Mouse (Mus musculus) embryonic fibroblast, embryonic 13.5 days (primary cell): ENCODE results near the gene Aif1. TPM values are rescaled to one million over a fixed set of nuclear protein-coding genes. Genes with fewer than 3 reads are reported as not detected.

Experiments used
- H3K27ac ChIP-seq: 2 replicates; pipeline ENCODE4 v1.5.1; 2012; ENCODE audit warnings: low read length, control low read depth, inconsistent platforms; ENCODE audit not compliant: insufficient read depth
- H3K4me1 ChIP-seq: 2 replicates; pipeline ENCODE4 v1.6.1; 2011; ENCODE audit warnings: low read length; ENCODE audit not compliant: control insufficient read depth, insufficient read depth
- H3K4me3 ChIP-seq: 2 replicates; pipeline ENCODE4 v1.5.1; 2011; ENCODE audit warnings: mild to moderate bottlenecking, control low read depth, low read length; ENCODE audit not compliant: insufficient read depth
- CTCF ChIP-seq: IDR thresholded peaks from 2 replicates; pipeline ENCODE4 v1.5.1; 2011; ENCODE audit warnings: mild to moderate bottlenecking, control low read depth, low read length, moderate library complexity, borderline replicate concordance; ENCODE audit not compliant: insufficient read depth
- POLR2A ChIP-seq: IDR thresholded peaks from 2 replicates; pipeline ENCODE4 v1.6.1; 2011; ENCODE audit warnings: low read depth, mild to moderate bottlenecking, control low read depth, low read length, moderate library complexity
- polyA plus RNA-seq: library from polyadenylated mRNA; stranded (reverse); fragments of >200 nt; gene quantifications from 2 replicates; pipeline ENCODE4 v1.2.4, GENCODE M21; 2011; ENCODE audit warnings: low read depth; ENCODE audit not compliant: missing spikeins, insufficient read length

The Aif1 gene
- polyA plus RNA-seq, 1 experiment, result not detected

DNA sequence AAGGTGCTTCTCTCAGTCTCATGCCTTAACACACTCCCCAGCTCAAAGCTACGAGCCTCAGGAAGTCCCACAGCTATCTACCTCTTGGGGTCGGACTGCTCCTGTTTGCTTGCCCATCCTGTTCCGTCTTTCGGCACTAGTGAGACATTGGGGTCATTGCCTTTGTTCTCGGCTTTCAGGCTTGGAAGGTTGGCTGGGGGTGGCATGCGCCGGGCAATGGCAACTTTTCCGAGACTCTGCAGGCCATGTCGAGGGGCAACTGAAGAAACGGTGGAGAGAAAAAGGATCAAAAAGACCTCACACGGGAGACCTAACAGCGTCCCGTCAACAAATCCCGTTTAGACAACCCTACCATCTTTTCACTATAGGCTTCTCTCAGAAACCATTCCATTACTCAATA, 13.7 kb downstream of the Aif1 start:
- H3K4me1 ChIP-seq, result no peaks in the 10 kb centered on the region
- peak overlapping the region; percentile 100 for H3K4me3 ChIP-seq
- TF ChIP-seq POLR2A, result no peak
- no peak for TF ChIP-seq CTCF
- H3K27ac ChIP-seq, result no peak overlapping the region

GRCm38 (mm10) chr17:35161421-35161820, 14.4 kb downstream of the Aif1 start:
- TF ChIP-seq POLR2A (no peak), CTCF (no peak)
- H3K4me3 ChIP-seq, result no peak overlapping the region
- H3K4me1 ChIP-seq, result no peaks in the 10 kb centered on the region
- no peak overlapping the region for H3K27ac ChIP-seq

GRCm38 (mm10) chr17:35159638-35160037, 16.2 kb downstream of the Aif1 start:
- no peaks in the 10 kb centered on the region for H3K4me1 ChIP-seq
- no peak overlapping the region for H3K4me3 ChIP-seq
- TF ChIP-seq CTCF (no peak), POLR2A (no peak)
- no peak overlapping the region for H3K27ac ChIP-seq

DNA sequence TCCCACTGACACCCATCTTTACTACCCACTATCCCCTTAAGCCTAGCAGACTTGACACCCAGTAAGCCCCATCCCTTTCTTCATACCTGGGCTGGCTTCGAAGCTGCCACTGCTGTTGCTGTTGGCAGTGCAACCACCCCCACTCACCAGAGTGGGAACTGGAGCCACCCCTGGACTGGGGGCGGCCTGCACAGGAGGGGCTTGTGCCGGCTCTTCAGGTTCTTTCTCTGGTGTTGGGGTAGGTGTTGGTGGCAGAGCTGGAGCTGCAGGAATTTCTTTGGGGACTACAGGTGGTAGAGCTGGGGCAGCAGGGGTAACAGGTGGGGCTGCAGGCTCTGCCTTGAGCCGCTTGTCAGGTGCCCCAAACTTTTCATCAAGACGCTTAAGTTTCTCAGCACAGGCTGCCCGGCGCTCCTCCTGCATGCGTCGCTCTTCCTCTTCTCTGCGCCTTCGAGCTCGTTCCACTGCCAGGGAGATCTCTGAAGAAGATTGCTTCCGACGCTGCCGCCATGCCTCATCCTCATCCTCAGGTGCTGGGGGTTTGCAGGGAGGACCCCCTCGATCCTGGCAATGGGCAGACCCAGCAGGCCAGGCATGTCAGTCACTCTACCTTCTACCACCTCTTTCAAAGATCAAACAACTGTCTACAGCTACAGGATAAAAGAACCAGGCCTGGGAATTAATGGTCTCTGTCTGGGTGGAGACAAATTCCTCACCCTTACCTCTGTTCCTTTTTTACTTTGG, 16.8 kb downstream of the Aif1 start:
- Histone ChIP-seq H3K4me3 (no peak overlapping the region), H3K27ac (no peak overlapping the region), H3K4me1 (no peaks in the 10 kb centered on the region; the same call in 1 of the 2 replicates)
- no peak for TF ChIP-seq CTCF
- TF ChIP-seq POLR2A, result no peak

DNA sequence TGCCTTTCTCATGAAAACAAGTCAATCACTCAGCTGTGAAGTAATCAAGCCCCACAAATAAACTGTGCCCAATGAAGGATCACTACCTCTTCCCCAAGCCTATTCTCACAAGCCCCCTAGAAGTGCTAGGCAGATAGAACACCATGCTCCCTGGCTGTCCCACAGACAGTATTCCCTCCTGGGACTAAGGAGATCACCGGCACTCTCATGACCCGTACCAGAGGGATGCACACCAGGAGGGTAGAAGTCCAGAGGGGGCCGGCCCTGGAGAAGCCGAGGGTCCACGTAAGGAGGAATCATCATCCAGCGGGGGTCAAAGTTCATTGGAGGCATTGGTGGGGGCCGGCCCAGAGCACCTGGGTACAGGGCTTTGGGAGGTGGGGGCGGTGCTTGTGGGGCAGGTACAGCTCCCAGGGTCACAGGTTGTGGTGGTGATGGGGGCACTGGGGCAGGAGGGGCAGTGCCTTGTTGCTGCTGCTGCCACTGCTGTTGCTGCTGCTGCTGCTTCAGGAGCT, 18.1 kb downstream of the Aif1 start:
- no peaks in the 10 kb centered on the region; the same call in 1 of the 2 replicates for H3K4me1 ChIP-seq
- H3K4me3 ChIP-seq, result no peak overlapping the region
- TF ChIP-seq CTCF (no peak), POLR2A (no peak)

DNA sequence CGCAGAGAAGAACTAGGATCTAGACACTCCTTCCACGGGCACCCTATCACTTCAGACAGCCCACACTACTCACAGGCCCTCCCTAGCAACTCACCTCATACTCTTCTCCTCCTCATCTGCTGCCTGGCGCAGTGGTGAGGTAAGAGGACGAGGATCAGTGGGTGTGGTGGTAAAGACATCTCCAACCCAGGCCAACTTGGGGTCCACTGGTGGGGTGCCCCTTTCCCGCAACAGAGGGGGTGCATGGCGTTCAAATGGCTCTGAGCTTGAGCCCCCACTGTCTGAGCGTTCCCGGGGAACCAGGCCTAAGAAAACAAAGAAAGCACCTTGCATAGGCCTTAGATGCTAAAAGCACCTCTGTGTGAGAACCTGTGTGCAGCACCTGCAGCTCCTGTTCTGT, 18.6 kb downstream of the Aif1 start:
- no peak overlapping the region for H3K4me3 ChIP-seq
- TF ChIP-seq POLR2A (no peak), CTCF (no peak)
- H3K27ac ChIP-seq, result no peak overlapping the region
- no peaks in the 10 kb centered on the region; the same call in 1 of the 2 replicates for H3K4me1 ChIP-seq

More for the DNA sequence above, 18.1 kb downstream of the Aif1 start:
- no peak overlapping the region for H3K27ac ChIP-seq

DNA sequence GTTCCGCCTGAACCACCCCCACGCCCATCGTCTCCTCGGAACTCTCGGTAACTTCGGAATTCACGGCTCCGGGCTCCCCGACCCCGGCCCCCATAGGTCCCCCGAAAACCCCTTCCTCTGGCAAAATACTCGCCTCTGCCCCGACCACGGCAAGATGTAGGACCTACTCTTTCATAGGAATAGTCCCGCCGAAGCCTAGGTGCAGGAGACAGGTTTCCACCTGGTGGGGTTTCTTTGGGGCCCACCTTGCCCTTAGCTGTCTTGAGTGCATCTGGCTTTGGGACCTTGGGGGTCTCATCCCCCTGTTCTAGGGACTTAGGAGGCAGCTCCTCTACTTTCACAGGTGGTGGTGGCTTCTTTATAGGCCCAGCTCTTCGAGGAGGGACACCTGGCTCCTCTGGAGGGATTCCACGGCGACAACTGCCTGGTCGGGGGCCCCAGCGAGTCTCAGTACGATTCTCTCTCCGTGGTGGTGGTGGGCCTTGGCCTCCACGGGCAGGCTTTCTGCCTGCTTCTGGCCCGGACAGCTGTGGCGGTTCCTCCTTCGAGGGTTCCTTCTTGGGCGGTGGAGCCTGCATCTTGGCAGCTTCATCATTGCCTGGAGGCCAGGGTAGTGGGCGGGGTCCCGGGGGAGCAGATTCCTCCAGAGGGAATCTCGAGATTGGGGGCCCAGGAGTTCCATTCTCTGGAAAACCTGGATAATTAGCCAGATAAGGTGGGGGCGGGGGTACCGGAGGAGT, 19.2 kb downstream of the Aif1 start:
- TF ChIP-seq POLR2A, result no peak
- no peak for TF ChIP-seq CTCF
- H3K27ac ChIP-seq, result no peak overlapping the region
- no peaks in the 10 kb centered on the region; the same call in 1 of the 2 replicates for H3K4me1 ChIP-seq
- H3K4me3 ChIP-seq, result no peak overlapping the region

GRCm38 (mm10) chr17:35155451-35155850, 20.4 kb downstream of the Aif1 start:
- H3K4me1 ChIP-seq, result no peaks in the 10 kb centered on the region; the same call in 1 of the 2 replicates
- no peak overlapping the region for H3K4me3 ChIP-seq
- TF ChIP-seq POLR2A (no peak), CTCF (no peak)
- no peak overlapping the region for H3K27ac ChIP-seq

- no peak for TF ChIP-seq CTCF
- TF ChIP-seq POLR2A, result no peak
- no peak overlapping the region for H3K27ac ChIP-seq
- no peak overlapping the region for H3K4me3 ChIP-seq
- H3K4me1 ChIP-seq, result no peaks in the 10 kb centered on the region; the same call in 1 of the 2 replicates
Observed at GRCm38 (mm10) chr17:35154616-35155015, 21.3 kb downstream of the Aif1 start.

DNA sequence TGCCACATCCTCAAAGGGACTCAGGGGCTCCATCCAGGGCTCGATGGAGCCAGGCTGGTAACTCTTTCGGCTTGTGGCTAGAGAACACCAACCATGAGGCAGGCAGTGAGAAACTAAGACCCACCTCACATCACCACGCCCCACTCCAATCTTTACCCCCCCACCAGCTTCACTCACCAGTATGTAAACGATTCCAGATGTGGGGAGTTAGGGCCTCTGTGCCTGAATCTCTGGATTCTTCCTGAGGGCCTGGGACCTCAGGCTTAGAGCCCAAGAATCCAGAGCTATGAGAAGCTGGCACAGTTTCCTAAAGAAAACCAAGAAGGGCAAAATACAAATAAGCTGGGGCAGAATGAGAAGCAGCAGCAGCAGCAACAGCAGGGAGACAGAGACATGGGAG, 21.9 kb downstream of the Aif1 start:
- Histone ChIP-seq H3K27ac (no peak overlapping the region), H3K4me3 (no peak overlapping the region), H3K4me1 (no peaks in the 10 kb centered on the region; the same call in 1 of the 2 replicates)
- no peak for TF ChIP-seq POLR2A
- TF ChIP-seq CTCF, result no peak
